Mouse (Mus musculus): ENCODE data around the gene Gm3854.

The Gm3854 gene

DNA sequence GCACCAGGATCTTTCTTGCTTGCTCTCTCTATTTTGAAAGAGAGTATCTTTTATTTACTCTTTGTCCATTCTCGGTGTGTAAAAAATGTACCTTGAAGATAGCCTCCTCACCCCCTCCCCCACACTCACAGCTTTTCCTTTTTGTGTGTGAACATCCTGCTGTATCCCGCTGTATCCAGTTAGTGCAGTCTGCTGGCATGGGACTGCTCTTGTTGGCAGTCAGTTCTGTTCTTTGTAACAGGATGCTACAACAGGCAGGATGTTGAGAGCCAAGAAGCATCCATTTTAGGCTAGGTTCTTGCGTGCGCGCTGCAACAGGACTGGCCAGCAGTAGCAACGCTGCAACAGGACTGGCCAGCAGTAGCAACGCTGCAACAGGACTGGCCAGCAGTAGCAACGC lies 43.4 kb downstream of the Gm3854 start:
- no peak for DNase-seq (ENCODE audit: low spot score in 2 of 2)

DNA sequence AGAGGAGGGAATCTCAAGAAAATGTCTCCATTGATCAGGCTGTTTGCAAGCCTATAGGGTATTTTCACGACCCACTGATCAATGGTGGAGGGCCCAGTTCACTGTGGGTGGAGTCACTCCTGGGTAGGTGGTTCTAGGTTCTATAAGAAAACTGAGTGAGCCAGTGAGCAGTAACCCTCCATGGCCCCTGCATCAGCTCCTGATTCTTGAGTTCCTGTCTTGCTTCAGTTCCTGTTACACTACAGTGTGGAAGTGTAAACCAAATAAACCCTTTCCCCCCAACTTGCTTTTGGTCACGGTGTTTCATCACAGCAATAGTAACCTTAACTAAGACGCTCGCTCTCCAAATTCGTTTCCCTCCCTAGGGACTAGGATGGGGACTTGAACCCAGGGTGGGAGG lies 45.4 kb downstream of the Gm3854 start:
- DNase-seq (ENCODE audit: low spot score in 2 of 2) = no peak

DNA sequence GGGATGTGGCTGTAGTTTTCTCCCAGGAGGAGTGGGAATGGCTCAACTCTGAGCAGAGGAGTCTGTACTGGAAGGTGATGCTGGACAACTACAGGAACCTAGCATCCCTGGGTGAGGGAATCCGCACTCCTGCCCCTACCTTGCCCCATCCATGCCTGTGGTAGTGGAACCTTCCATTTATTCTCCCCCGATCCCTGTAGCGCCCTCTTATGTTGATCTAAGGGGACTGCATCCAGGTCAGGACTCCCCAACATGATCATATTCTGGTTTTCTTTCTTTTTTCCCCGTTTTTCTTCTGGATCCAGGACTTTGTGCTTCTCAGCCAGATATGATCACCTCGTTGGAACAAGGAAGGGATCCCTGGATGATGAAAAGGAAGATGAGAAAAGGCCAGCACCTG lies 45.9 kb downstream of the Gm3854 start:
- no peak for DNase-seq (ENCODE audit: low spot score in 2 of 2)

DNA sequence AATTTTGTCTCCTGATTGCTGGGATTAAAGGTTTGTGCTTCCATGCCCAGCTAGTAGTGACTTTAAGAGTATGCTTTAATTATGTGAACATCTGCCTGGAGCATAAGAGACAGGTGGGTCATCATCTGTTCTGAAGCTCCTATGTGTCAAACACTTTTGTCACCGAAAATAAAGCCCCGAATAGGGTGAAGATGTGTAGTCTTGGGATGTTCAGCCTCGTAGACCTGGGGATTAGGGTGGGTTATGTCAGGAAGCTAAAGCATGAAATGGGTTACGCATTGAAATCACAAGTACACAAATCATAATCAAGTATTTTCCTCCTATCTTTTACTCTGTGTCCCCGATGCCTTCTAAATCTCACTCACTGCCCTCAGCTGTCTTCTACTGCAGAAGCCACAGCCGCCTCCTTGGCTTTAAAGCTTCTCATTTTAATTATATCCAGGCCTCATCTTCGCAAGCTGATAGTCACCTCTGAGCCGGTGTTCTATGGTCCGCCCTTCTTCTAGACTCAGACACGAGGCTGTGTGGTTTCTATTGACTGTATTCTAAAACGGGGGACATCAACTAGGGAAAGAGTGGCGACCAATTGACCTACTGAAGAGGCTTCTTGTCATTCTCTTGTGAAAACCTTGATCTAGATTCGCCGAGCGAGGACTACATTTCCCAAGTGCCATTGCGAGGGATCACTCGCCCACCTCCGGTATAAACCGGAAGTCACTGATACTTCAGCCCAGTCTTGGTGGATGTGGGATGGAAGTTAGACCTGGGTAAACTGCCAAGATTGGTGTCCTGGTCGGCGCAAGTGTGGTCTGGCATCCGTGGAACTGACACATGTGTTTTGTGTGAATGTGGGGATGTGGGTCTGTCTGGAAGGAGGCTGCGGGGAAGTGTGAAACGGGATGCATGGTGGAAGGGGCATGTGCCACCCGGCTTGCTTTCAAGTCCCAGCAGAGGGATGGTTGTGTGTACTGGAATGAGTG lies 54.7 kb downstream of the Gm3854 start, which contains the start of gene Smim17:
Gene Smim17, plus strand, starts transcription at position 720 of the 980 bp plus-strand sequence.
- DNase-seq (ENCODE audit: low spot score in 2 of 2) = peak; percentile 32 to 58
